Mouse (Mus musculus) liver, embryonic 11.5 days (tissue): ENCODE measurements around the gene Trpm3. TPM values are rescaled to one million over a fixed set of nuclear protein-coding genes. Genes with fewer than 3 reads are reported as not detected.

Experiments used
- ATAC-seq: fragments of 200-750 bp; cut with Nextera tagmentation; replicated peaks from 2 replicates; pipeline ENCODE4 v1.8.0; 2017; ENCODE audit warnings: moderate number of reproducible peaks, mild to moderate bottlenecking, moderate TSS enrichment, moderate library complexity; ENCODE audit not compliant: low FRiP score
- DNase-seq: peaks from one replicate; pipeline ENCODE4 v3.0.0-alpha.2; 2017; ENCODE audit warnings: low spot score
- H3K27ac ChIP-seq: fragments of 300-500 bp; sonication (generic); 2 replicates; pipeline ENCODE4 v1.5.1; 2014; ENCODE audit warnings: mild to moderate bottlenecking, low read depth, low read length, control low read depth
- H3K27me3 ChIP-seq: fragments of 300-500 bp; sonication (generic); replicated peaks from 2 replicates; pipeline ENCODE4 v1.6.1; 2014; ENCODE audit warnings: low read length, mixed read lengths; ENCODE audit not compliant: control insufficient read depth, insufficient read depth
- H3K36me3 ChIP-seq: fragments of 300-500 bp; sonication (generic); 2 replicates; pipeline ENCODE4 v1.6.1; 2014; ENCODE audit warnings: mild to moderate bottlenecking, low read length, moderate library complexity, mixed read lengths; ENCODE audit not compliant: control insufficient read depth, insufficient read depth
- H3K4me1 ChIP-seq: fragments of 300-500 bp; sonication (generic); replicated peaks from 2 replicates; pipeline ENCODE4 v1.6.1; 2014; ENCODE audit warnings: low read length, mixed read lengths; ENCODE audit not compliant: control insufficient read depth, insufficient read depth
- H3K4me2 ChIP-seq: fragments of 300-500 bp; sonication (generic); 2 replicates; pipeline ENCODE4 v1.6.1; 2014; ENCODE audit warnings: mild to moderate bottlenecking, control low read depth, moderate library complexity
- H3K4me3 ChIP-seq: fragments of 300-500 bp; sonication (generic); 2 replicates; pipeline ENCODE4 v1.5.1; 2014; ENCODE audit warnings: low read depth, low read length, control low read depth
- H3K9ac ChIP-seq: fragments of 300-500 bp; sonication (generic); 2 replicates; pipeline ENCODE4 v1.6.1; 2014; ENCODE audit warnings: low read depth, low read length, control low read depth
- H3K9me3 ChIP-seq: fragments of 300-500 bp; sonication (generic); 2 replicates; pipeline ENCODE4 v1.6.1; 2016; ENCODE audit warnings: low read length, inconsistent platforms, mixed read lengths; ENCODE audit not compliant: control insufficient read depth
- WGBS: fragments of 180-500 bp; shearing (Covaris S2); extraction: QIAGEN DNeasy Blood & Tissue Kit; methylation state at CpG from one replicate; pipeline ENCODE4 v1.1.7; 2014; 5-methylcytosine and 5-hydroxymethylcytosine counted together
- polyA plus RNA-seq: library from polyadenylated mRNA; unstranded; fragments of >200 nt; fragmentation: Nextera tagmentation; extraction: Ambion mirVana; gene quantifications from 2 replicates; pipeline ENCODE4 v1.2.1, GENCODE M21; 2014

Gene Trpm3
- polyA plus RNA-seq, 1 experiment from 2014 or later: 0.26 TPM

GRCm38 (mm10) chr19:22916643-22917344 lies 777.9 kb downstream of the Trpm3 start:
- peak; percentile 31; the same call in 1 of the 2 replicates for ATAC-seq
- WGBS: 46% methylated on average over 18 of the region's 18 CpGs
- H3K9ac ChIP-seq: no peak overlapping the region

DNA sequence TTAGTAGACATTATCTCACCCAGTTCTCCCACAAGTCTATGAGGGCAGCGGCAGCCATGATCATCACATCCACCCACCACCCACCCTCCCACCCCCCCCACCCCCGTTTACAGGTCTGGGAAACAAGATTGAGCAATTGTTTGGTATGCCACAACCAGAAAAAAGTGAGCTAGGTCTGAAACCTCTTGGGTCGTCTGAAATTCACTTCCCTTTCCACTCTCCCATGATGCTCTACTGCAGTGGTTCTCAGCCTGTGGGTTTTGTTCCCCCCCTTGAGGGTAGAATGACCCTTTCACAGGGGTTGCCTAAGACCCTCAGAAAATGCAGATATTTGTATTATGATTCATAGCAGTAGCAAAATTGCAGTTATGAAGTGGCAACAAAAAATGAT lies 778.5 kb downstream of the Trpm3 start:
- no peaks in the 10 kb centered on the region; the same call in 1 of the 2 replicates for H3K27me3 ChIP-seq
- ATAC-seq: no peak
- WGBS: 49% methylated on average over 3 of the region's 3 CpGs
- H3K4me1 ChIP-seq: no peaks in the 10 kb centered on the region
- no peaks in the 10 kb centered on the region for H3K36me3 ChIP-seq
- H3K4me3 ChIP-seq: no peak overlapping the region
- H3K4me2 ChIP-seq: no peak overlapping the region
- no peak for DNase-seq
- no peaks in the 10 kb centered on the region for H3K9me3 ChIP-seq
- H3K27ac ChIP-seq: no peak overlapping the region
- H3K9ac ChIP-seq: no peak overlapping the region

More at GRCm38 (mm10) chr19:22916643-22917344, 777.9 kb downstream of the Trpm3 start:
- Histone ChIP-seq H3K4me3 (no peak overlapping the region), H3K36me3 (no peaks in the 10 kb centered on the region), H3K27ac (no peak overlapping the region), H3K4me1 (no peaks in the 10 kb centered on the region), H3K9me3 (no peaks in the 10 kb centered on the region), H3K27me3 (no peaks in the 10 kb centered on the region; the same call in 1 of the 2 replicates), H3K4me2 (no peak overlapping the region)
- peak; percentile 36 for DNase-seq

DNA sequence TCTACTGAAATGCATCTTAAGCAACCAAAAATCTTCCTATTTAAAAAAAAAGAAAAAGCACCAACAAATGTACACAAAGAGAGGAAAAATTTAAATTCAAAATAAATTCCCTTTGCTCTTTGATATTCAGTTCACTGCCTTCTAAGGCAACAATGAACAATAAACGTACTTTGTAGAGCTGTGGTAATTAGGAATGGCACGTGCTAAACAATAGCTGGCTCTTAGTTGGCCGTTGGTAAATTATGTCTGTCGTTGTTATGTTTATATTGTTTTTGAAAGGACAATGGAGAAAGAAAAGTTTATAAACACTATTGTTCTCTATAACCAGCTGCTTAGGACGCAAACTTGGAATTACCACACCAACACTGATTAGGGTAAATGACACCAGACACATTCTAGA lies 782.1 kb downstream of the Trpm3 start:
- Histone ChIP-seq H3K4me1 (no peaks in the 10 kb centered on the region), H3K9ac (no peak overlapping the region), H3K36me3 (no peaks in the 10 kb centered on the region), H3K9me3 (no peaks in the 10 kb centered on the region), H3K4me2 (no peak overlapping the region), H3K27me3 (no peaks in the 10 kb centered on the region), H3K4me3 (no peak overlapping the region), H3K27ac (no peak overlapping the region)
- WGBS: 75% methylated on average over 5 of the region's 5 CpGs
- ATAC-seq (no peak), DNase-seq (no peak)

- 83% methylated on average over 18 of the region's 18 CpGs for WGBS
- DNase-seq: no peak
- H3K9ac ChIP-seq: no peak overlapping the region
- H3K27me3 ChIP-seq: no peaks in the 10 kb centered on the region
- no peaks in the 10 kb centered on the region for H3K9me3 ChIP-seq
- no peaks in the 10 kb centered on the region for H3K36me3 ChIP-seq
- H3K27ac ChIP-seq: no peak overlapping the region
- no peaks in the 10 kb centered on the region for H3K4me1 ChIP-seq
- H3K4me3 ChIP-seq: no peak overlapping the region
- ATAC-seq: no peak
- H3K4me2 ChIP-seq: no peak overlapping the region
These were observed 784.2 kb downstream of the Trpm3 start for GRCm38 (mm10) chr19:22922871-22923670.

DNA sequence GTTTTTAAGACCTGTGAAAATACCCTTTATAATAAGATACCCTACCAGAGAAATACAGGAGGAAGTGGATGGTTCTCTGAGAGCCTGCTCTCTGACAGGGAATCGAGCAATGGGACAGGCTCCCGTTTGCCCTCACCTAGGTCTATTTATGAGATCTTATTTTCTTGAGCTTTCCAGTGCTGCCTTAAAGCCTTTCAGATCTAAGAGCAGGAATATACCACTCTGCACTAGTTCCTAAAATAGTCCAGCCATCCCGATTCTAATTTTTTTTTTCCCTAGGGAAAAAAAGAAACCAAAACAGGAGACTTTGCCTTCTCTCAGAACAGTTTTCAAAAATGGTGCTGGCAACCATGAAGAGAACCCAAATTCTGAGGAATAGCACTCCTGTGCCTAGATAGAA lies 786.4 kb downstream of the Trpm3 start:
- 79% methylated on average over 3 of the region's 3 CpGs for WGBS
- ATAC-seq (no peak), DNase-seq (no peak)
- Histone ChIP-seq H3K36me3 (no peaks in the 10 kb centered on the region), H3K4me2 (no peak overlapping the region), H3K4me3 (no peak overlapping the region), H3K27ac (no peak overlapping the region), H3K9ac (no peak overlapping the region), H3K27me3 (no peaks in the 10 kb centered on the region), H3K4me1 (no peaks in the 10 kb centered on the region), H3K9me3 (no peaks in the 10 kb centered on the region)

GRCm38 (mm10) chr19:22926753-22927152 lies 787.9 kb downstream of the Trpm3 start:
- no peak for DNase-seq

GRCm38 (mm10) chr19:22928366-22928765 lies 789.5 kb downstream of the Trpm3 start:
- DNase-seq (no peak), ATAC-seq (no peak)
- no peaks in the 10 kb centered on the region for H3K27me3 ChIP-seq
- WGBS: 88% methylated on average over 6 of the region's 6 CpGs
- no peaks in the 10 kb centered on the region for H3K9me3 ChIP-seq
- H3K4me2 ChIP-seq: no peak overlapping the region
- no peak overlapping the region for H3K9ac ChIP-seq
- no peak overlapping the region for H3K4me3 ChIP-seq
- H3K4me1 ChIP-seq: no peaks in the 10 kb centered on the region
- no peaks in the 10 kb centered on the region for H3K36me3 ChIP-seq
- H3K27ac ChIP-seq: no peak overlapping the region

More at GRCm38 (mm10) chr19:22926753-22927152, 787.9 kb downstream of the Trpm3 start:
- no peak overlapping the region for H3K4me2 ChIP-seq
- 84% methylated on average over 9 of the region's 9 CpGs for whole genome bisulfite sequencing
- no peaks in the 10 kb centered on the region for H3K27me3 ChIP-seq
- no peak overlapping the region for H3K9ac ChIP-seq
- H3K36me3 ChIP-seq: no peaks in the 10 kb centered on the region
- no peak overlapping the region for H3K27ac ChIP-seq
- no peak overlapping the region for H3K4me3 ChIP-seq
- no peaks in the 10 kb centered on the region for H3K4me1 ChIP-seq
- H3K9me3 ChIP-seq: no peaks in the 10 kb centered on the region
- ATAC-seq: no peak

DNA sequence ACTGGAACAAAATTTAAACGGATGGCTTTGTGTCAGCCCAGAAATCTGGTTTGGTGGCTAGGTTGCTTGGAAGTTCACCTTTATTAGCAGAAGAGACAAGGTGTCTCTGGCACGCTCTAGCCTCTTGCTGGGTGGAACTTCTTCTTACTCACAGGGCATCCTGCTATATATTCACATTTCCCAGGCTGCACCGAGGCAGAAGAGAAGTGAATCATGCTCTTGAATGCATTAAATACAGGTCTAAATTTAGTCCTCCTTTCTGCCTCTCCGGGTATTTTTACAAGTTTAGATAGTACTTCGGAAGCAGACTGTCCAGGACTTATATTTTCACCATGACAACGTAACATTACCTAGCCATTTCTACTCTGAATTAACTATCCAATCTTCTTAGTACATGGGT lies 790.9 kb downstream of the Trpm3 start:
- 82% methylated on average over 6 of the region's 6 CpGs for WGBS
- H3K36me3 ChIP-seq: no peaks in the 10 kb centered on the region
- H3K9ac ChIP-seq: no peak overlapping the region
- H3K27me3 ChIP-seq: no peaks in the 10 kb centered on the region
- no peak for ATAC-seq
- no peaks in the 10 kb centered on the region for H3K4me1 ChIP-seq
- no peak for DNase-seq
- H3K27ac ChIP-seq: no peak overlapping the region
- H3K4me3 ChIP-seq: no peak overlapping the region
- H3K4me2 ChIP-seq: no peak overlapping the region
- H3K9me3 ChIP-seq: no peaks in the 10 kb centered on the region
